Mouse (Mus musculus) megakaryocyte, embryonic 14.5 days (primary cell): ENCODE data around the gene Myl9.

Source experiments
- FLI1 ChIP-seq: IDR thresholded peaks from 2 replicates; pipeline ENCODE4 v1.6.1; 2012; ENCODE audit warnings: low read length, inconsistent platforms, mixed read lengths
- GATA1 ChIP-seq: IDR thresholded peaks from 3 replicates; pipeline ENCODE4 v1.6.1; 2012; ENCODE audit warnings: mixed read lengths, low read length, inconsistent platforms, borderline replicate concordance

DNA sequence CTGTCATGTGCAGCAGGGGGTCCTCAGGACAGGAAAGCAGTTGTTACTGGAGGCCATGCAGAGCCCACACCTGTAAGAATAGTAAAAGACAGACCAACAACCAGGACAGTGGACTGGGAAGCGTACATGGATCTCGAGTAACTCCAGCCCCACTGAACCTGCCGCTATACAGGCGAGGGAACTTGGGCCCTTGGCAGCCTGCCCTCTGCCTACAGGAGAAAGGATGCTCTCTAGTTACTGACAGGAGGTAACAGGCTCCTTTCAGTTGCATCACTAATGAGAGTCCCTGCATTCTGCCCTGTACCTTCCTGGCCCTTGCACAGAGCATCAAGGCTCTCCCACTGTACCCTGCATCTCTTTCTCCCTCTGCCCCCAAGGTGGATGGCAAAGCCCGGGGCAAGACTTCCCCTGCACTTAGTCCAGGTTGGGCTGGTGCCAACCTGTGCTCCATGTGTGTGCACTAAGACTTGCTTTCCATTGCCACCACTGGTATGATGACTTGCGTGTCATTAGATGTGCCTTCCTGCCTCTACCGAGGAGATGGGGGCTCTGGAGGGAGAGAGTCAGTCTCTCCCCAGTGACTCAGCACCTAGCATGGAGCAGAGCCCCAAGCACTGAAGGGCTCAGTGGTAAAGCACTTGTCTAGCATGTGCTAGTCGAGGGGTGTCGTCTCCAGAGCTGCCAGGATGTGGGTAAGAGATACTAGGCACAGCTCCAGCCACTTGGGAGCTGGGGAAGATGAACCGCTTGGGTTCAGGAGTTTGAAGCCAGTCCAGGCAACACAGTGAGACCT lies 8.8 kb upstream of the Myl9 start:
- TF ChIP-seq FLI1 (no peak), GATA1 (0 out of 3 replicates have a peak, but pooled peaks have one; percentile 23)
